Mouse (Mus musculus) forelimb bud, embryonic 11.5 days (tissue): ENCODE measurements around the gene Faah.

Source experiments
- DNase-seq: peaks from one replicate; pipeline ENCODE4 v3.0.0-alpha.2; 2012; ENCODE audit warnings: low read depth, low spot score

The Faah gene

DNA sequence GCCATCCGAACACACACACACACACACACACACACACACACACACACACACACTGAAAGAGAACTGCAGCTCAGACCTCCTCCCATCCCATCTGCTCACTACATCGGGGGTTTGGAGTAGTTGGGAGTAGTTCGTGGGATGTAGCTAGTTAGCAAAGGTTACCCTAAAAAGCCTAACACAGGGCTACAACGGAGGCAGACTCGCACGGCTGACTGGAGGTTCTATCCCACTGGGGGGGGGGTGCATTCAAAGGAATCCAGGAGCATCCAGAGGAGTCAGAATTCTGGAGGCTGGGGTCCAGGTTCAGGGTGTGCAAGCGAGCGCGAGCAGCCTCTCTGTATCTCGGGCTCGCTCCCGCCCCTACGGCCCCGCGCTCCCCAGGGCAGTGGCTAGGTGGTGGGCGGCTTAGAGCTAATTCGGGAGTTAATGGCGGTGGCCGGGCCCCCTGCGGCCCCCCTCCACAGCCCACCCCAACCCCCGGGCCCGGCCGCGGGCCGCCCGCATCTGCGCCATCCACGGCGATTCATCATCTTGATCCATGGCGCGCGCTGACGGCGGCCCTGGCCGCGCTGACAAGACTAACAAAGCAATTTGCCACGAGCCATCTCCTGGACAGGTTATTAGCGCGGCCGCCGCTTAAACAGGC, 73.9 kb downstream of the Faah start:
- DNase-seq = no peak

DNA sequence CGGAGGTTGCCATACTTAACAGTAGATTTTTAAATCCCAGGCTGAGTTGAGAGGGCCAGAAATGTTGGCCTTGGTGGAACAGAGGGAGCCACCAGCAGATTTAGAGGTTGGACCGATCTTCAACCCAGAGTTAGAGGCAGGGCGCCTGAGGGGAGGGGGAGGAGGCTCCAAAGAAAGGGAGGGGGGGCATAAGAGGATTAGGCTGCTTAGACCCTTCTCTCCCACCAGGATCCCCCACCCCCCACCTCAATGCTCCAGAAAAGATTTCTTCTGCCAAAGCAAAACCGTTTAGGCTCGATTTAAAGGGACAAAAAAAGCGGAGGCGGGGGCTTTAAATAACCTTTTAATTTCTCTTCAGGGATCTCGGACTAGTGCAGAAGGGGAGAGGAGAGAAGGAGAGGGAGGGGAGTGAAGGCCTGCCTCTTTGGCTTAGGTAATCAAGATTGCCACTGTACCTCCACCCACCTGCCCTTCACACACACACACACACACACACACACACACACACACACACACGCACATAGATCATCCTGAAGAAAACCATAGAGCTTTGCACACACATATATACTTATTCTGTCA, 76.4 kb downstream of the Faah start:
- DNase-seq = no peak

DNA sequence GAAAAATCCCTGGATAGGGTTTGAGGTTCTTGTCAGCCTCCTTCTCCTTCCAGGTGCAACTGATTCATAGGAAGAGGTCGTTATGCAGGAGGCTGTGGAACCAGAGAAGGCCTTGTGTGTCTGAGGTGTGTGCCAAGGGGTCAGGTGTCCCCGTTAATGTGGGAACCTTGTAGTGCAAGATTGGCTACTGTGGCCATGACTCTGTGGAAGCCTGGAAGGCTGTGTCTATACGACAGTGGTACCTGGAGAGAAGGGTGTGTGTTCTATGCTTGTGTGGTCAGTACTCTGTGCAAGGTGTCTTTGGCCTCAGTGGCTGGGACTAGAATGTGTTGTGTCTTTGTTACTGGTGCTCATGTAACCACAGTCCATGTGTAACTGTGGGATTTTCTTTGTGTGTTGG, 77.0 kb downstream of the Faah start:
- no peak for DNase-seq

DNA sequence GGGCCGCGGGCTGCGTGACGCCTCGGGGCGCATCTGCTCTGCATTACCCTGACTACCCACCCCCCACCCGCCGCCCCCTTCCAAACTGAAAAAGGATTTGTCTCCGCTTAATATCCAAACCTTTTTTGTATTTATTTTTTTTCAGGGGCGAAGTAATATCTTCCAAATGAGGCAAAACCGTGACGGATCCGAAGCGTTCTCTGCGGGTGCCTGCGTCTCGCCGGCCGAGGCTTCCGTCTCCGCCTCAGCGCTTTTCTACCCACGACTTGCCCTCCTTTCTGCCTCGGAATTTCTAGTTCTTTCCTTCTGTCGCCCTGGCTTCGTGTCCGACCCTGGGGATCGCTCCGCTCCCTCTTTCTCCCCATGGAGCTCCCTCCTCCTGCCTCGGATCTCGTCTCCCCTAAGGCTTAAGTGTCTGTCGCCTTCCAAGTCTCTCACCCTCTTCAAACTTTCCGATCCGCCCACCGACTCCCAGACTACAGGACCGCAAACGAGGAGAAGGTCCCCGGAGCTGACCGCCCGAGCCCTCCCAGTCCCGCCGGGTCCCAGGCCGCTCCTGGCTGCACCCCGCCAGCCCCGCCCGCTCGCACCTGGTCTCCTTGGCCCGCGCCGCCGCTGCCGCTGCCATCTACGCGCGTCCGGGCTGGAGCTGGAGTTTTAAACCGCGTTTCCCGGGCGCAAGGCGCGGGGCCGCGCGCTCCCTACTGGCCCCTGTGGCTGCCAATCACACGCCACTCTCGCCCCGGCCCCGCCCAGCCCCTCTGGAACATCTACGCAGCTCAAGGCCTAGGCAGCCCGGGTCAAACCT, 78.2 kb downstream of the Faah start, which contains the start of gene Dmbx1:
Gene Dmbx1 (minus strand): TSS at position 632 of the 808 bp plus-strand sequence.
- DNase-seq = no peak

DNA sequence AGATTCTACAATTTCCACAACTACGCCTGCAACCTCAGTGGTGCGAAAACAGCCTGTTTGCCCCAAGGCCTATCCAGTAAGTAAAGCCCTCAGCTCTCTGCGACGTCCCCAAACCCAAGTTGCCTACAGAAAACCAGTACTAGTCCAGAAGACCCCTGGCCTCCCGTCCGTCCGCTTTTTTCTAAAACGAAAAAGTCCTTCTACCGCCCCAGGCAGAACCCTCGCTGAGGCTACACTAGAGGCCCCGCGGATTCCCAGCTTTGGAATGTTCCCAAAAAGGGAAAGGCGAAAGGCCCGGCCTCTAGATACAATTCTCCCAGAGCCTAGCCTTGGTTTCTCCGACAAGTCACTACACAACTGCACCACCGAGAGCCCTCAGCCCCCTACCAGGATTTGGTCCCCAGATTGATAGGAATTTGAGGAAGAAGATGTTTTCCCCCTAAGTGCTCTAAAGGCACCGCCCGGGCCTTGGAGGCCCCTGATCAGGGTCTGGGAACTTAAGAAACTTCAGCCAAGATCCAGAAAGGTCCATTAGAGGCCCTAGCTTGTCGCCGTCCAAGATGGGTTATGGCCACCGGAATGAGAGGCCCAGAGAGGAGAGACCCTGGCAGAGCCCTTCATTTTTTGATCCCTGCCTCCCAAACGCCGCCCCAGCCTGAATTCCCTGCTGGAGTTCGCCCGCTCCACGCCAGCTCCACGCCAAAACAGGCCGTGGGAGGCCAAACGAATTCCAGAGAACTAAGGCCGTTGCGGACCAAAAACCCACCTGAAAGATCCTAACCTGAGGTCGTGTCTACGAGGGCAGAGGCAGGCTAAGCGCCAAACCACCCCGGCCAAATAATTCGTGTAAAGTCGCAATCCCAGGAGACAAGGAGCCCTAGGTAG, 79.2 kb downstream of the Faah start:
- no peak for DNase-seq

DNA sequence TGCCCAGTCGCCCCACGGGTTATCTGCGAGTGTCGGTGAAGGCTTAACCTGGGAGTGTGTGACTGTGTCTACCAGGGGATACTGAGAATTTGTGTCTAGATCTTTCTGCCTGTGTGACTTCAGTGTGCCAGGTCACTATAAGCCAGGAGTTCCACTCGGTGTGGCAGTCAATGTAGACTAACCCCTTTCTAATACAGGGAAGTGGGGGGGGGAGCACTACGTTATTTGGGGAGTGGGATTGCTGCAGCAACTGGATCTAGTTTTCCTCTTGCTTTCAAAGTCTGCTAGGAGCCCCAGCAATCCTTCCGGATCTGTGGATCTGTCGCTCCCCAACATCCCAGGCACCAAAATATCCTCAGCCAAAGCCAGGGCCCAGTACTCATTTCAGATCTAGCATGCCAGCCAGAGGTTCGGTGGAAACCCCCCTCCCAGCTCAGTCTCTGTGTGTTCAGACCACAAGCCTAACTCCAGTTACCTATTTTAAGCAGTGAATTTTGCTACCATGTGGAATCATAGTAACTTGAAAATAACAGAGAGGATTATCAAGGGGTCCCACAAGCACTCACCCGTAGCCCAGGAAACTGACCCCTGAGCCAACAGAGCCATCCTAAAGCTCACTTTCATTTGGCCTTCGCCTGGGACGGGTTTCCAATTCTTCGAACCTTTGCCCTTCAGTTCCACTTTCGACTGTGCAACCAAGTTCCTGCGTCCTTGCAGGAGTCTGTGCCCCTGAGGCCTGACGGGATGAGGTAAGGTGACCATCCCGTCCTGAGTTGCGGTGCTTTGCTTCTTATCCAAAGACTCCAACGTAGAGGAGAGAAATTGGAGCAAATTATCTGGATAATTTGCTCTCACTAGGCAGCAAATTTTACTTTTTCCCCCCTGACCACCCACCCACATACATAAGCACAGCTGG, 80.4 kb downstream of the Faah start:
- DNase-seq = no peak

DNA sequence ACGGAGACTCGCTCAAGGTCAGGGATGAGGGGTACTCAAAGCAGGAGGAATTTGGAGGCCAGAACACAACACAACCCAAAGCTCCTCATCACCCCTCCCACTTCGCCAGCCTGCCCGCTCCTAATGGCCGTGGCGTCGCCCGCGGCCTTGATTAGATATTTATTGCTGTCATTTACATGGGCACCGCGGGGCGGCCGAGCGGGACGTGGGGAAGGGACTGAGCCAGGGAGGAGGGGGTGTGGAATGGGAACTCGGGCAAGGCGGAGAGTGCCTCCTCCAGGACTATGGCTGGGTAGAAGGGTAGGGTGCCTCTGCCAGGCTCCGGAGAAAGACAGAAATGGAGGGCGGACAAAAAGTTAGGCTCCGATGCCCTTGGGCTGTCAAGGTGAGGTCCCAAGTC, 81.1 kb downstream of the Faah start:
- DNase-seq = no peak

DNA sequence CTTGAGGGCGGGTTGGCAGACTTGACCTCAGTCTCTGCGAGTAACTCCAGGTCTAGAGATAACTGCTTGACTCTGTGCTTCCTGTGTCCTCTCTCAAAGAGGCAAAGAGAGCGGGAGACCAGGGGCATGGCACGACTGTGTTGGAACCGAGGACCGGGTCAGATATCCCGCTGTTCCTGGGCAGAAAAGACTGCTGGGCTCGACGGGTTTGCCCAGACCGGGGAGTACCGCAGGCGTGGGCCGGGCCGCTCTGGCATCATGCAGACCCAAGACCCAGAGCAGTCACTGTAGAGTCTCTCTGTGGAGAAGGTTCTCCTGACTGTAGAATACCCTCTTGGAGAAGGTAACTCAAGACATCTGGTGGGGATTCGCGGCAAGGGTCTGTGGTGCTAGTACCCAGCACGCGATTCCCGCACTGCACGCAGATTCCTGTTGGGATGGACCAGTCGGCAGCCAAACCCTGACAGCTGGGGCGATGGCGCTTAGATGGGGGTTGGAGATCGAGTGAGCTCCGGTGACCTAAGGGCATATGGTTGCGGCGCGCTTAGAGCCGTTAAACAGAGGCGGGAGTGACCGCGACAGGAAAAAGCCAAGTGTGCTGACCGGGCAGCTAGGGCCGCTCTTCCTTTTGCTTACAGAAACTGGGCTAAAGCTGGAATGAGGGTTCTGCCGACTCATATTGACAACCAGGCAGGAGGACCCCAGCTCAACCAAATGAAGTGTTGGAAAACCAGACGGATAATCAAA, 81.7 kb downstream of the Faah start:
- peak; percentile 33 for DNase-seq

DNA sequence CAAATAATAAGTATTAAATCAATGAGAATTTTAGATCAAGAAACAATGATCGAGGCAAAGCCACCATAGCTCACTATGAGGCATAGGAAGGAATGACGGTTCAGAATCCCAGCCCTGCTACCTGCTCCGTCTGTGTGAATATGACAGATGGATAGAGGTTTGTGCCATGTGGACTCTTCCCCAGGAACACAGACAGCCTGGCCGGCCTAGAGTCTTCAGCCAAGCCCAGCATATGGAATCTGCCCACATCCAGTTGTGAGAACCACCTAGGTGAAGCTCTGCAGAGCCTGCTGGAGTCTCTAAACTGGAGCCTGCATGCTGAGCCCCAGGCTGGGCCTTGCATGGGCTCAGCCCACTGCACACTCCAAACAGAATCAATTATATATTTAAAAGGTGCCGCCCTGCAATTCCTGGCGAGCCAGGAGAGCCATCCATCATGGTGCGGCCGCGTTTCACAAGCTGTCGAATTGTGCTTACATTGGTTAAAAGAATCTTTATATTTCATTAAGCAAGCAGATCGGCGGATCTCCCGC, 86.1 kb downstream of the Faah start:
- no peak for DNase-seq

DNA sequence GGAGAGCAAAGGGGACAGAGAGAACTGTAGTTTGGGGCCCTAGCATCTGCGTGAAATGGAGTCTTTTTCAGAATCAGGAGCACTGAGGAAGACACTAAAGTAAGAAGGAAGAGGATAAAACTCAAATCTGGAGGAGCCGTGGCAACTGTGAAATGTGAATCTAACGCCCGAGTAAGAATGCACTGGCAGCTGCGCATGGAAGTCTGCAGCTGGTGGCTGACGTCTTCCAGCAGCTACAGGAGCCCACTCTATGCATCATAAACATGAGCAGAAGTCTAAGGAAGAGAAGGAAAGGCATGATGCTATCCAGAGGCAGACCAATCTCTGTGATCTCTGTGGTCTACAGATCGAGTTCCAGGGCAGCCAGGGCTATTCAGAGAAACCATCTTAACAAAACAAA, 90.1 kb downstream of the Faah start:
- DNase-seq = no peak

DNA sequence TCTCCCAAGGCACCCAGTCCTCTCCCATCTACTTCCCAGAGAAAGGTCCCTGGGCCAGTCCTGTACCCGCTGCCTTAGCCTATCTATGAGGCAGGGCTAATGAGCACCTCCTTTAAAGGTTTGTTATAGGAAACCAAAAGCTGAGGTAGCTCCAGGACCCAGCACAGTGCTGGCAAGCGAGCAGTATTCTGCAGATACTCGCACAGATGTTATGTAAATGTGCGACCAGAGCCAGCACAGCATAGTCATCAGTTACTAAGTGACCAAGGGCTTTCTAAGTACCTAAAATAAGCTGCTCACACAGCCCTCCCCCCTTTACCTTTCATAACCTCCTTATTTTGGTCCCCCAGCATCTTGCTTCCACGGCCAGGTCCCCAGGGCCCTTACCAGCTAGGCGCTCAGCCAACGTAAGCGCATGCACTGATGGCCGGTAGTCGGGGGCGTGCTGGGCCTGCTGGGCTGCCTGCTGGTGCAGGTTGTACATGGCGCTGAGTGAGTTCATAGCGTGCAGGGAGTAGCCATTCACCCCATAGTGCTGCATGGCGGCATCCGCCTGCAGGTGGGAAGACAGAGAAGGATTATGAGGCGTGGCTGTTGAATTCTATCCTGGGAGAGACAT, 94.4 kb downstream of the Faah start:
- DNase-seq = no peak

DNA sequence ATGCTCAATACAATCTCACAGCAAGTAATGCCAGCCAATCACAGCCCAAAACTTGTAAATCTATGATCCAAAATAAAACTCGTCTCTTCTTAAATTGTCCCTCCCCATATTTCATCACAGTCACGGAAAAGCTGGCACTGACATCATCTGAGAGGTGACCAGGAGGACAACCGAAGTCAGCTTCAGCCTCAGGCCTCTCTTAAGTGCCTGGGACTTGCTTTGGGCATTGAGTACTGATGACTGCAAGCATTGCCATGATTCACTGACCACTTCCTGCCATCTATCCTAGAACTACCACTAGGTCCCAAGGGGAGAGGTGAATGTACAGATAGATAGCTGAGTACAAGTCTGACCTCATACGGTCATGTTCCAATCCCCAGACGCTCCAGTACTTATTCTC, 95.0 kb downstream of the Faah start:
- no peak for DNase-seq

DNA sequence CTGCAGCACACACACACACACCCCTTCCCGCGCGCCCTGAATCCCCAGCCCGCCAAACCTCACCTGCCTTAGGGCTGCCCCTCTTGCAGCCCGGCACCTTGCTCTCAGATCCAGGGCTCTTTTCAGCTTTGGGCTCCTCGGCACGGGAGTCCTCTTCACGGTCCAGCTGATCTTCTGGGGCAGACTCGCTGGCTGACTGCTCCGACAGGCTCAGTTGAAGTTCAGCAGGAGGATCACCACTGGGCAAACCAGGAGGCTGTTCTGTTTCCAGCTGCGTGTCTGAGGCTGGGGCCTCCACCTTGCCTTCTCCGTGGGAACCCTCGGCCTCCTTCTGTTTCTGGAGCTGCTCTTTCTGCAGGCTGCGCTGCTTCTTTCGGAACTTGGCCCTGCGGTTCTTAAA, 97.8 kb downstream of the Faah start:
- DNase-seq = no peak
